Mouse (Mus musculus) lung, embryonic 14.5 days (tissue): Measurements from ENCODE around the gene Gucy2c. TPM values are rescaled to one million over a fixed set of nuclear protein-coding genes. Genes with fewer than 3 reads are reported as not detected.

Source experiments
- ATAC-seq: fragments of 200-750 bp; cut with Nextera tagmentation; 2 replicates; pipeline ENCODE4 v1.8.0; 2017; ENCODE audit warnings: mild to moderate bottlenecking, moderate TSS enrichment, moderate library complexity; ENCODE audit not compliant: insufficient read depth
- DNase-seq: peaks from one replicate; pipeline ENCODE4 v3.0.0-alpha.2; 2015
- H3K27ac ChIP-seq: fragments of 300-500 bp; sonication (generic); 2 replicates; pipeline ENCODE4 v1.5.1; 2014; ENCODE audit warnings: low read depth, mild to moderate bottlenecking, moderate library complexity
- H3K27me3 ChIP-seq: fragments of 300-500 bp; sonication (generic); 2 replicates; pipeline ENCODE4 v1.6.1; 2014; ENCODE audit warnings: low read length, control low read depth; ENCODE audit not compliant: insufficient read depth
- H3K36me3 ChIP-seq: fragments of 300-500 bp; sonication (generic); 2 replicates; pipeline ENCODE4 v1.6.1; 2014; ENCODE audit warnings: control low read depth; ENCODE audit not compliant: insufficient read depth
- H3K4me1 ChIP-seq: fragments of 300-500 bp; sonication (generic); 2 replicates; pipeline ENCODE4 v1.6.1; 2014; ENCODE audit warnings: antibody characterized with exemption, control low read depth; ENCODE audit not compliant: insufficient read depth
- H3K4me2 ChIP-seq: fragments of 300-500 bp; sonication (generic); 2 replicates; pipeline ENCODE4 v1.6.1; 2014; ENCODE audit warnings: mild to moderate bottlenecking
- H3K4me3 ChIP-seq: fragments of 300-500 bp; sonication (generic); 2 replicates; pipeline ENCODE4 v1.5.1; 2014; ENCODE audit warnings: low read depth, low read length
- H3K9ac ChIP-seq: fragments of 300-500 bp; sonication (generic); 2 replicates; pipeline ENCODE4 v1.6.1; 2014
- H3K9me3 ChIP-seq: fragments of 300-500 bp; sonication (generic); 2 replicates; pipeline ENCODE4 v1.6.1; 2016; ENCODE audit warnings: low read depth, low read length, control low read depth
- CTCF ChIP-seq: IDR thresholded peaks from 2 replicates; pipeline ENCODE4 v1.5.1; 2016; ENCODE audit warnings: antibody characterized with exemption, low read depth
- WGBS: fragments of 180-500 bp; shearing (Covaris S2); extraction: QIAGEN DNeasy Blood & Tissue Kit; methylation state at CpG from one replicate; pipeline ENCODE4 v1.1.7; 2014; 5-methylcytosine and 5-hydroxymethylcytosine counted together
- polyA plus RNA-seq: library from polyadenylated mRNA; unstranded; fragments of >200 nt; fragmentation: Nextera tagmentation; extraction: Ambion mirVana; gene quantifications from 2 replicates; pipeline ENCODE4 v1.2.1, GENCODE M21; 2014

The Gucy2c gene
- polyA plus RNA-seq, 1 experiment from 2014 or later = 0.08 TPM

- no peak overlapping the region for H3K9ac ChIP-seq
- H3K36me3 ChIP-seq = no peaks in the 10 kb centered on the region
- H3K27me3 ChIP-seq = no peaks in the 10 kb centered on the region
- H3K27ac ChIP-seq = no peak overlapping the region
- H3K4me1 ChIP-seq = no peaks in the 10 kb centered on the region
- no peak overlapping the region for H3K4me3 ChIP-seq
- DNase-seq (peak; percentile 27), ATAC-seq (no peak)
- WGBS = 44% methylated on average over 15 of the region's 15 CpGs
- TF ChIP-seq CTCF = no peak
- H3K9me3 ChIP-seq = no peaks in the 10 kb centered on the region
- no peak overlapping the region for H3K4me2 ChIP-seq
Observed at GRCm38 (mm10) chr6:136689790-136690413, 91.7 kb downstream of the Gucy2c start.

- Histone ChIP-seq H3K9me3 (no peaks in the 10 kb centered on the region), H3K4me1 (no peaks in the 10 kb centered on the region), H3K27me3 (no peaks in the 10 kb centered on the region), H3K36me3 (no peaks in the 10 kb centered on the region), H3K27ac (no peak overlapping the region), H3K9ac (no peak overlapping the region), H3K4me3 (no peak overlapping the region), H3K4me2 (no peak overlapping the region)
- TF ChIP-seq CTCF = no peak
- ATAC-seq (no peak), DNase-seq (no peak)
- 61% methylated on average over 5 of the region's 5 CpGs for WGBS
Observed at GRCm38 (mm10) chr6:136685433-136685832, 96.1 kb downstream of the Gucy2c start.

GRCm38 (mm10) chr6:136683410-136684334, 97.9 kb downstream of the Gucy2c start:
- no peak overlapping the region for H3K4me2 ChIP-seq
- no peak overlapping the region for H3K9ac ChIP-seq
- ATAC-seq (no peak), DNase-seq (no peak)
- TF ChIP-seq CTCF = no peak
- H3K9me3 ChIP-seq = no peaks in the 10 kb centered on the region
- H3K27me3 ChIP-seq = no peaks in the 10 kb centered on the region
- no peak overlapping the region for H3K4me3 ChIP-seq
- no peaks in the 10 kb centered on the region for H3K36me3 ChIP-seq
- 83% methylated on average over 11 of the region's 11 CpGs for WGBS
- H3K4me1 ChIP-seq = no peaks in the 10 kb centered on the region
- H3K27ac ChIP-seq = no peak overlapping the region

GRCm38 (mm10) chr6:136679381-136679780, 102.2 kb downstream of the Gucy2c start:
- no peak for ATAC-seq
- TF ChIP-seq CTCF = no peak
- H3K36me3 ChIP-seq = no peaks in the 10 kb centered on the region
- no peak overlapping the region for H3K9ac ChIP-seq
- DNase-seq = no peak
- 33% methylated on average over 2 of the region's 2 CpGs for WGBS
- H3K27me3 ChIP-seq = no peaks in the 10 kb centered on the region
- no peak overlapping the region for H3K4me3 ChIP-seq
- H3K4me1 ChIP-seq = no peaks in the 10 kb centered on the region
- H3K9me3 ChIP-seq = no peaks in the 10 kb centered on the region
- H3K4me2 ChIP-seq = no peak overlapping the region
- H3K27ac ChIP-seq = no peak overlapping the region

GRCm38 (mm10) chr6:136674935-136675334, 106.6 kb downstream of the Gucy2c start:
- no peaks in the 10 kb centered on the region for H3K27me3 ChIP-seq
- H3K4me3 ChIP-seq = no peak overlapping the region
- 91% methylated on average over 6 of the region's 6 CpGs for WGBS
- no peak for TF ChIP-seq CTCF
- H3K9me3 ChIP-seq = no peaks in the 10 kb centered on the region
- H3K4me2 ChIP-seq = no peak overlapping the region
- peaks cover 7% of the 10 kb centered on the region for H3K4me1 ChIP-seq
- no peak overlapping the region for H3K9ac ChIP-seq
- no peak overlapping the region for H3K27ac ChIP-seq
- H3K36me3 ChIP-seq = no peaks in the 10 kb centered on the region
- DNase-seq = no peak
- no peak for ATAC-seq

- Histone ChIP-seq H3K27me3 (no peaks in the 10 kb centered on the region), H3K9ac (no peak overlapping the region), H3K27ac (peak overlapping the region; percentile 69), H3K4me1 (peaks cover 7% of the 10 kb centered on the region), H3K4me2 (peak overlapping the region; percentile 12; the same call in 1 of the 2 replicates), H3K36me3 (no peaks in the 10 kb centered on the region), H3K4me3 (no peak overlapping the region), H3K9me3 (no peaks in the 10 kb centered on the region)
- 29% methylated on average over 7 of the region's 7 CpGs for WGBS
- ATAC-seq (peak; percentile 95), DNase-seq (peak; percentile 91)
- peak; percentile 26; the same call in 1 of the 2 replicates for TF ChIP-seq CTCF
Observed at GRCm38 (mm10) chr6:136672467-136672866, 109.1 kb downstream of the Gucy2c start.

- no peak overlapping the region for H3K4me2 ChIP-seq
- WGBS = 66% methylated on average over 5 of the region's 5 CpGs
- no peak overlapping the region for H3K9ac ChIP-seq
- peaks cover 7% of the 10 kb centered on the region for H3K4me1 ChIP-seq
- H3K27me3 ChIP-seq = no peaks in the 10 kb centered on the region
- no peak overlapping the region for H3K4me3 ChIP-seq
- no peaks in the 10 kb centered on the region for H3K9me3 ChIP-seq
- no peak for ATAC-seq
- no peak for TF ChIP-seq CTCF
- no peak for DNase-seq
- no peaks in the 10 kb centered on the region for H3K36me3 ChIP-seq
- H3K27ac ChIP-seq = no peak overlapping the region
Observed at GRCm38 (mm10) chr6:136669274-136669673, 112.3 kb downstream of the Gucy2c start.
